Mouse (Mus musculus): ENCODE measurements around the gene Icam4. TPM values are rescaled to one million over a fixed set of nuclear protein-coding genes. Genes with fewer than 3 reads are reported as not detected.
A peak's percentile ranks its signal among the peaks of the same experiment; 100 is the strongest.

Gene Icam4
- polyA plus RNA-seq (2012; rRNA removed), result 8.1 and 9.3 TPM in 2 replicates

DNA sequence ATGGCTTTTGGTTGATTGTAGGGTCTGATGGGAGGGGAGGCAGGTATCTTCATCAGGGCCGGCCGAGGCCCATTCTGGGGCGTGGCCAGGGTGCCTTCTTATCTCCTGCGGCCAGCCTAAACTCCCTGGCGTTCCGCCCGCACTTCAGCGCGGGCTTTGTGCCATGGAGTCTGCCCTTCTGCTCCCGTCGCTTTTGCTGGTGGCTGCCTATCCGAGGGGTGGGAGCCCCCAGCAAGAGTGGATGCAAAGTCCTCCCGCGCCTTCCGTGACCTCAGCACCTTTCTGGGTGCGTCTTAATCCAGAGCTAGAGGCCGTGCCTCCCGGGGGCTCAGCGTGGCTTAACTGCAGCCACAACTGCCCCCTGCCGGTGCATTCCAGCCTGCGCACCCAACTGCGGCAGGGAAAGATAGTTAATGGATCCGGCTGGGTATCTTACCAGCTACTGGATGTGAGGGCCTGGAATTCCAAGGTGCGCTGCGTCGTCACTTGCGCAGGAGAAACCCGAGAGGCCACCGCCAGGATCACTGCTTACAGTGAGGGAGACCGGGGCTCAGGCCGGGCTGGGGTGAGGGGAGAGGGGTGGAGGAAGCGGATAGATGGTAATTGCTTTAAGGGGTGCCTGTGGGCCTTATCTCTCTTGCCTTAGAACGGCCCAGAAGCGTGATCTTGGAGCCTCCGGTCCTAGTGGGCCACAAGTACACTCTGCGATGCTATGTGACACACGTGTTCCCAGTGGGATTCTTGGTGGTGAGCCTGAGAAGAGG lies at the start of gene Icam4:
Icam4 (plus strand) TSS at position 83 of the 764 bp plus-strand sequence.
- H3K4me1 ChIP-seq (ENCODE audit: control insufficient read depth, insufficient read depth, insufficient read length), result peaks cover 22% of the 10 kb centered on the region
- DNase-seq (ENCODE audit: low read depth in 1 of 2, low spot score in 2 of 2), result peak in 1 of 2 experiments; percentile 76
- H3K27ac ChIP-seq (ENCODE audit: insufficient read depth, low read length), result peak within 1 kb of the TSS; percentile 34; the same call in 1 of the 2 replicates
- peaks cover 27% of the 10 kb centered on the region for H3K36me3 ChIP-seq (ENCODE audit: control insufficient read depth, insufficient read depth, low read length)
- TF ChIP-seq CTCF (IDR thresholded peaks at IDR 0.05; ENCODE audit: extremely low read depth, insufficient read depth, insufficient read length, insufficient replicate concordance) (peak; percentile 85), POLR2A (IDR thresholded peaks at IDR 0.05; ENCODE audit: low read depth, low read length) (no peak)
- 5% methylated on average over 37 of the region's 37 CpGs for WGBS
- H3K4me3 ChIP-seq (ENCODE audit: extremely low read depth, insufficient read depth, insufficient read length), result peak within 1 kb of the TSS; percentile 26
- H3K27me3 ChIP-seq (ENCODE audit: control insufficient read depth, insufficient read depth, low read length), result peaks cover 8% of the 10 kb centered on the region

DNA sequence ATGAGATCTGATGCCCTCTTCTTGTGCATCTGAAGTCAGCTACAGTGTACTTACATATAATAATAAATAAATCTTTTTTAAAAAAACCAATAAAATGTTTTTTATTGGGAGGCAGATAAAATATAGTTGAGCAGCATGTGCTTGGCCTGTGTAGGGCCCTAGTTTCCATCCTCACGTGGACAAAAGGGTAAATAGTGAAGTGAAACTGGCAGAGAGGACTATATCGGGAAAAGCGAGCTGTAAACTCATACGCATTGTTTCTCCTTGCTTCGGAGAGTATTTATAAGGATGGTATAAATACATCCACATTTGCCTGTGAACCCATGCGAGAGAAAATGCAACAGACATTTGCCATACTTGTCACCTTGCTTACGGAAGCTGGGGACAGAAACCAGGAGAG lies 49.4 kb upstream of the Icam4 start:
- Histone ChIP-seq H3K27ac (ENCODE audit: insufficient read depth, low read length) (no peak overlapping the region), H3K4me1 (ENCODE audit: control insufficient read depth, insufficient read depth, insufficient read length) (peaks cover 7% of the 10 kb centered on the region), H3K36me3 (ENCODE audit: control insufficient read depth, insufficient read depth, low read length) (no peaks in the 10 kb centered on the region), H3K4me3 (ENCODE audit: extremely low read depth, insufficient read depth, insufficient read length) (no peak overlapping the region), H3K27me3 (ENCODE audit: control insufficient read depth, insufficient read depth, low read length) (peaks cover 5% of the 10 kb centered on the region)
- 60% methylated on average over 7 of the region's 7 CpGs for WGBS
- DNase-seq (ENCODE audit: low read depth in 1 of 2, low spot score in 2 of 2), result no peak
- TF ChIP-seq POLR2A (IDR thresholded peaks at IDR 0.05; ENCODE audit: low read depth, low read length), result no peak
- no peak for TF ChIP-seq CTCF (IDR thresholded peaks at IDR 0.05; ENCODE audit: extremely low read depth, insufficient read depth, insufficient read length, insufficient replicate concordance)

- Histone ChIP-seq H3K36me3 (ENCODE audit: control insufficient read depth, insufficient read depth, low read length) (no peaks in the 10 kb centered on the region), H3K27me3 (ENCODE audit: control insufficient read depth, insufficient read depth, low read length) (no peaks in the 10 kb centered on the region), H3K4me1 (ENCODE audit: control insufficient read depth, insufficient read depth, insufficient read length) (no peaks in the 10 kb centered on the region; the same call in 1 of the 2 replicates), H3K4me3 (ENCODE audit: extremely low read depth, insufficient read depth, insufficient read length) (no peak overlapping the region), H3K27ac (ENCODE audit: insufficient read depth, low read length) (no peak overlapping the region)
- no peak for DNase-seq (ENCODE audit: low read depth in 1 of 2, low spot score in 2 of 2)
- 83% methylated on average over 3 of the region's 3 CpGs for WGBS
- TF ChIP-seq CTCF (IDR thresholded peaks at IDR 0.05; ENCODE audit: extremely low read depth, insufficient read depth, insufficient read length, insufficient replicate concordance) (no peak), POLR2A (IDR thresholded peaks at IDR 0.05; ENCODE audit: low read depth, low read length) (no peak)
Observed at GRCm38 (mm10) chr9:20982171-20982570, 47.0 kb upstream of the Icam4 start.

GRCm38 (mm10) chr9:20983169-20983568 lies 46.0 kb upstream of the Icam4 start:
- no peak for DNase-seq (ENCODE audit: low read depth in 1 of 2, low spot score in 2 of 2)

DNA sequence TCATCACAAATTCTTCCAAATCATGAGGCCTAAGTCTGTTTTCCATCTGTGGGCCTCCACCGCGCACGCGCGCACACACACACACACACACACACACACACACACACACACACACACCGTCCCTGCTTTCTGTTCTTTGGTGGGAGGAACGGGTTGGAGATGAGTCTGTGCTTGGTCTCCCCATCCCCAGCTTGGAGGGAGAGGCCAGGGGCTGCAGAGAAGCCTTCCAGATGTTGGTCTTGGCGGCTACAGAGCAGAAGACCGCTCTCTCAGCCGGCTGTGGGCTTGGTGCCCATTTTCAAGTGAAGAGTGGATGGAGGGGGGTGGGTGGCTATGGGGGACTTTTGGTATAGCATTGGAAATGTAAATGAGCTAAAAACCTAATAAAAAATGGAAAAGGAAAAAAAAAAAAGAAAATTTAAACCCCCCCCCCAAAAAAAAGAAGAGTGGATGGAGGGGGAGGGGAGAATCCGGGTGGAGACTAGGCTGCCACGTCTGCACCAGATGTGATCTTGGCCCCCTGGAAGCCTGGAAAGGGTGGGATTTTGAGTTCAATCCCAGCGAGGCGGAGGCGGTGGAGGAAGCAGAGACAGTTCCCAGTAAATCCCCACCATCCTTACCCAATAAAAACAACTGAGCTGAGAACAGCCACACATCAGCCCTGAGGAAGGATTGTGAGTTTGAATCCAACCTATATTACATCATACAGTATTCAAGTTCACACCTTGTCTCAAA lies 42.1 kb upstream of the Icam4 start:
- no peak for DNase-seq (ENCODE audit: low read depth in 1 of 2, low spot score in 2 of 2)
- no peaks in the 10 kb centered on the region for H3K36me3 ChIP-seq (ENCODE audit: control insufficient read depth, insufficient read depth, low read length)
- TF ChIP-seq POLR2A (IDR thresholded peaks at IDR 0.05; ENCODE audit: low read depth, low read length) (no peak), CTCF (IDR thresholded peaks at IDR 0.05; ENCODE audit: extremely low read depth, insufficient read depth, insufficient read length, insufficient replicate concordance) (no peak)
- no peaks in the 10 kb centered on the region for H3K27me3 ChIP-seq (ENCODE audit: control insufficient read depth, insufficient read depth, low read length)
- WGBS, result 81% methylated on average over 15 of the region's 15 CpGs
- no peak overlapping the region for H3K4me3 ChIP-seq (ENCODE audit: extremely low read depth, insufficient read depth, insufficient read length)
- no peak overlapping the region for H3K27ac ChIP-seq (ENCODE audit: insufficient read depth, low read length)
- H3K4me1 ChIP-seq (ENCODE audit: control insufficient read depth, insufficient read depth, insufficient read length), result no peaks in the 10 kb centered on the region

More at GRCm38 (mm10) chr9:20983169-20983568, 46.0 kb upstream of the Icam4 start:
- H3K27ac ChIP-seq (ENCODE audit: insufficient read depth, low read length), result no peak overlapping the region
- WGBS, result 15% methylated on average over 5 of the region's 5 CpGs
- no peaks in the 10 kb centered on the region for H3K36me3 ChIP-seq (ENCODE audit: control insufficient read depth, insufficient read depth, low read length)
- no peaks in the 10 kb centered on the region; the same call in 1 of the 2 replicates for H3K4me1 ChIP-seq (ENCODE audit: control insufficient read depth, insufficient read depth, insufficient read length)
- TF ChIP-seq POLR2A (IDR thresholded peaks at IDR 0.05; ENCODE audit: low read depth, low read length) (no peak), CTCF (IDR thresholded peaks at IDR 0.05; ENCODE audit: extremely low read depth, insufficient read depth, insufficient read length, insufficient replicate concordance) (no peak)
- H3K4me3 ChIP-seq (ENCODE audit: extremely low read depth, insufficient read depth, insufficient read length), result no peak overlapping the region
- H3K27me3 ChIP-seq (ENCODE audit: control insufficient read depth, insufficient read depth, low read length), result no peaks in the 10 kb centered on the region

DNA sequence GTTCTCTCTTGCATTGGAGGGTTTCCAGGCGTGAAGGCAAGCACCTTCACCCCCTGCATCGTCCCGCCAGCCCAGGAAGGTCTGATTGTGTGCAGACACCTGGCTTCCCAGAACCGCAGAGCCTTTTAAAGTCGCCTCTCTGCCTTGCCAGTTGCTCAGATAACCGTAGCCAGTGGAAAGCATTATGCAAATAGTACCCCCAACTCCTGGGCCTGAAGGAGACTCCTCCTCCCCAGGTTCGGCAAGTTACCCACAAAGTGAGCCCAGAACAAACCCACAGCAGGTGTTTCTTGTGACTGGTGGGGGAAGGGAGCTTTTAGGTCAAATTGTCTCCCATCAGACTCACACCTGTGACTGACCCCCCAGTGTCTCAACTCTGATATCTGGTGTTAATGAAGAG lies 41.2 kb upstream of the Icam4 start:
- Histone ChIP-seq H3K27ac (ENCODE audit: insufficient read depth, low read length) (no peak overlapping the region), H3K27me3 (ENCODE audit: control insufficient read depth, insufficient read depth, low read length) (no peaks in the 10 kb centered on the region), H3K4me3 (ENCODE audit: extremely low read depth, insufficient read depth, insufficient read length) (no peak overlapping the region), H3K4me1 (ENCODE audit: control insufficient read depth, insufficient read depth, insufficient read length) (no peaks in the 10 kb centered on the region), H3K36me3 (ENCODE audit: control insufficient read depth, insufficient read depth, low read length) (no peaks in the 10 kb centered on the region)
- 17% methylated on average over 7 of the region's 7 CpGs for WGBS
- TF ChIP-seq POLR2A (IDR thresholded peaks at IDR 0.05; ENCODE audit: low read depth, low read length), result no peak
- TF ChIP-seq CTCF (IDR thresholded peaks at IDR 0.05; ENCODE audit: extremely low read depth, insufficient read depth, insufficient read length, insufficient replicate concordance), result no peak
- no peak for DNase-seq (ENCODE audit: low read depth in 1 of 2, low spot score in 2 of 2)

Measured in spleen, adult 2 months (tissue).